Mouse (Mus musculus): ENCODE data around the gene Ddah1. TPM values are rescaled to one million over a fixed set of nuclear protein-coding genes. Genes with fewer than 3 reads are reported as not detected.

Ddah1 gene
- polyA plus RNA-seq, 1 experiment from 2014 or later = 42.4 TPM

DNA sequence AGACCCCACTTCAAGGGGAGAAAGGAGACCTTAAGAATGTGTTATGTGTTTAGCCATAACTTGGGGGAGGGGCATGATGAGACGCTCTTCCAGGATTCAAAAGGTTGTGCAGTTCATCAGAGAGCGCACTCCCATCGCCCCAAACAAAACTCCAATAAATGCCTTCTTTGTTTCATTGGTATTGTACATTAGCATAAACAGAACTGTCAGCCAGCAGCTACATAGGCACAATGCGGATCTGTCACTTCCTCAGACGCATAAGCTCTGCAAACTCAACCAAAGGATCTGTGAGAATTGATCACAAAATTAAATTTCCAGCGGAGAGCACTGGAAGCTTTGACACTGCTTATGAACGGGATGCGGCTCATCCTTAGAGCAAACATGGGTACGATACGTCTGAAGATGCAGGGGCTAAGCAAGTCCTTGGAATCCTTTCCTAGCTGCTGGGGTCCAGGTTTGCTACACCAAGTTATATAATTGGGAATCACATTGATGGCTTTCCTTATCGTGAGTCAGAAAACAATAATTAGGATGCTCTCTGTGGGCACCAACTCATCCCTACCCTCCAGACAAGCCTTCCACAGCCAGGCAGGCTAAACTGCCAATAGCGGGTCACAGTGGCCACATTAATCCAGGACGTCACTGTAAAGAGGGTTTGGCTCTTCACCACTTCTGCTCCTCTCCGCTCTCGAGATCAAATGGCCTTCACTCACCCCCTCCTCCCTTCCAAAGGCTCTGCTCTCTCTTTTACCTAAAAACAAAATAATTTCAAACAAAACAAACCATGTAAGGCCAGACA is 123.8 kb downstream of the Ddah1 start:
- H3K27ac ChIP-seq (ENCODE audit: low read depth, low read length) = no peak overlapping the region
- 85% methylated on average over 15 of the region's 15 CpGs for WGBS (ENCODE audit: insufficient replicate concordance)
- H3K4me2 ChIP-seq = no peak overlapping the region
- peaks cover 13% of the 10 kb centered on the region for H3K4me1 ChIP-seq (ENCODE audit: control insufficient read depth, insufficient read depth, low read length)
- no peaks in the 10 kb centered on the region for H3K27me3 ChIP-seq (ENCODE audit: control insufficient read depth, insufficient read depth, low read length)
- no peaks in the 10 kb centered on the region for H3K9me3 ChIP-seq (replicated peaks; ENCODE audit: control insufficient read depth, low read length)
- ATAC-seq (replicated peaks; ENCODE audit: insufficient number of reproducible peaks, low FRiP score, low TSS enrichment) = no peak
- H3K36me3 ChIP-seq (ENCODE audit: control insufficient read depth, insufficient read depth, low read length) = no peaks in the 10 kb centered on the region
- no peak overlapping the region for H3K4me3 ChIP-seq (ENCODE audit: low read depth, low read length)
- no peak overlapping the region for H3K9ac ChIP-seq (ENCODE audit: low read depth, low read length)

DNA sequence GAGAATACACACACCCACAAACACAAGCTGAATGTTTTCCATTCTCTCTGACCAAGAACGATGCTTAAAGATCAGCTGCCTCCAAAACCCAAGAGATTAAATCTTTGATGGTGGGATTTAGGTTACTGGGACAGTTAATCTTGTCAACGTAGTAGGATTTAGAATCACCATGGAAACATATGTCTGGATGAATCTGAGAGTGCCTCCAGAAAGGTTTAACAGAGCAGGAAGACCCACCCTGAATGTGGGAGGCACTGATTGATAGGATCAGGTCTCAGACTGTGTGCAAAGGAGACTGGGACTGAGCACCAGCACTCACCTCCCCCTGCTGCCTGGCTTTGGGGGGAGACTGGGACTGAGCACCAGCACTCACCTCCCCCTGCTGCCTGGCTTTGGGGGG is 124.8 kb downstream of the Ddah1 start:
- no peak overlapping the region for H3K9ac ChIP-seq (ENCODE audit: low read depth, low read length)
- 61% methylated on average over 2 of the region's 2 CpGs for whole genome bisulfite sequencing (ENCODE audit: insufficient replicate concordance)
- H3K27me3 ChIP-seq (ENCODE audit: control insufficient read depth, insufficient read depth, low read length) = no peaks in the 10 kb centered on the region
- H3K9me3 ChIP-seq (replicated peaks; ENCODE audit: control insufficient read depth, low read length) = no peaks in the 10 kb centered on the region
- no peaks in the 10 kb centered on the region for H3K36me3 ChIP-seq (ENCODE audit: control insufficient read depth, insufficient read depth, low read length)
- ATAC-seq (replicated peaks; ENCODE audit: insufficient number of reproducible peaks, low FRiP score, low TSS enrichment) = no peak
- H3K4me2 ChIP-seq = no peak overlapping the region
- peaks cover 13% of the 10 kb centered on the region for H3K4me1 ChIP-seq (ENCODE audit: control insufficient read depth, insufficient read depth, low read length)
- no peak overlapping the region for H3K27ac ChIP-seq (ENCODE audit: low read depth, low read length)
- no peak overlapping the region for H3K4me3 ChIP-seq (ENCODE audit: low read depth, low read length)

DNA sequence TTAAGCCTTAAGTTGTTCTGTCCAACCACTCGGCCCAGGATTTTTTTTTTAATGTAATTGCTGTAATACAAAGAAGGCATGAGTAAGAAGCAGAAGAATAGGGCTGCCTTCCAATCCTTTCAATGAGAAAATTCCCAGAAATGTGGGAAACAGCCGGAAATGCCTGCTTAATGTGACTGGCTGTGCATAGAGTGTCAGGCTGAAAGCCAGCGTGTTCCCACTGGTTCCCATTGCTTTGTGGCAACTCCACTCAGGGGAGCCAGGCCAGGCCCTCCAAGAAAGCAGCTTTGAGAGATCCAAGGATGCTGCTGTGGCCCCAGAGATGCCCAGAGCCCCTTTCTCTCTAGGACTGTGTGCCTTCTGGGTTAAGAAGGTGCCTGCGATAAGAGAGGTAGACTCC is 126.9 kb downstream of the Ddah1 start:
- H3K9me3 ChIP-seq (replicated peaks; ENCODE audit: control insufficient read depth, low read length) = no peaks in the 10 kb centered on the region
- no peaks in the 10 kb centered on the region for H3K27me3 ChIP-seq (ENCODE audit: control insufficient read depth, insufficient read depth, low read length)
- 70% methylated on average over 4 of the region's 4 CpGs for WGBS (ENCODE audit: insufficient replicate concordance)
- H3K4me2 ChIP-seq = no peak overlapping the region
- no peak overlapping the region for H3K4me3 ChIP-seq (ENCODE audit: low read depth, low read length)
- no peak overlapping the region for H3K9ac ChIP-seq (ENCODE audit: low read depth, low read length)
- H3K4me1 ChIP-seq (ENCODE audit: control insufficient read depth, insufficient read depth, low read length) = peaks cover 13% of the 10 kb centered on the region
- H3K36me3 ChIP-seq (ENCODE audit: control insufficient read depth, insufficient read depth, low read length) = no peaks in the 10 kb centered on the region
- H3K27ac ChIP-seq (ENCODE audit: low read depth, low read length) = 0 out of 2 replicates have a peak overlapping the region, but pooled peaks have one; percentile 46
- ATAC-seq (replicated peaks; ENCODE audit: insufficient number of reproducible peaks, low FRiP score, low TSS enrichment) = no peak

DNA sequence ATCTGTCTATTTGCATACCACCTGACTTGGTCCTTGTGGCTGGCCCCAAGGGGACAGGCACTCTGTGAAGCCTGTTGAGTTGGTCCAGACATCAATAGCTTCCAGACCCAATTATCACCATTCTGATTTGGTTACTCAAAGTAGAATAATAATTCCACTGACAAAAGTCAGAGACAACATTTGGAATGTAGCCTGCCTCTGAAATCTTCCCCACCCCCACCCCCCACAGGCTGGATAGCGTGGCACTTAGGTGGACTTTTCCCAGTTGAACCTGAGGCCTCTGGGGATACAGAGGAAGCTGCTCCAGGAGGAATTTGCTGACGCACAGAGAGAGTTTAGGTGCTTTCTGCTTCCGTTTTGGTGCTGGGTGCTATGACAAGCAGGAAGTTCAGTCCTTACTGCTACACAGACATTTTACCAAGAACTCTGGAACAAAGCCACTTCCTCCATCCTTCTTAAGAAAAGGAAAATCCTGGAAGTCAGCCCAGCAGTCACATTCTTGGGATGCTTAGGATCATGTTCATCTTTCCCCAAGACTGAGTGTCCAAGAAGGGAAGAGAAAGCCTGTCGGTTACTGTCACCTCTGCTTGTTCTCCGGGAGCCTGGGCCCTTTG is 127.5 kb downstream of the Ddah1 start:
- ATAC-seq (replicated peaks; ENCODE audit: insufficient number of reproducible peaks, low FRiP score, low TSS enrichment) = no peak
- H3K27me3 ChIP-seq (ENCODE audit: control insufficient read depth, insufficient read depth, low read length) = no peaks in the 10 kb centered on the region
- no peak overlapping the region for H3K4me2 ChIP-seq
- H3K9me3 ChIP-seq (replicated peaks; ENCODE audit: control insufficient read depth, low read length) = no peaks in the 10 kb centered on the region
- H3K4me1 ChIP-seq (ENCODE audit: control insufficient read depth, insufficient read depth, low read length) = peaks cover 13% of the 10 kb centered on the region
- 0 out of 2 replicates have a peak overlapping the region, but pooled peaks have one; percentile 46 for H3K27ac ChIP-seq (ENCODE audit: low read depth, low read length)
- H3K4me3 ChIP-seq (ENCODE audit: low read depth, low read length) = no peak overlapping the region
- H3K9ac ChIP-seq (ENCODE audit: low read depth, low read length) = no peak overlapping the region
- 14% methylated on average over 5 of the region's 5 CpGs for whole genome bisulfite sequencing (ENCODE audit: insufficient replicate concordance)
- no peaks in the 10 kb centered on the region for H3K36me3 ChIP-seq (ENCODE audit: control insufficient read depth, insufficient read depth, low read length)

DNA sequence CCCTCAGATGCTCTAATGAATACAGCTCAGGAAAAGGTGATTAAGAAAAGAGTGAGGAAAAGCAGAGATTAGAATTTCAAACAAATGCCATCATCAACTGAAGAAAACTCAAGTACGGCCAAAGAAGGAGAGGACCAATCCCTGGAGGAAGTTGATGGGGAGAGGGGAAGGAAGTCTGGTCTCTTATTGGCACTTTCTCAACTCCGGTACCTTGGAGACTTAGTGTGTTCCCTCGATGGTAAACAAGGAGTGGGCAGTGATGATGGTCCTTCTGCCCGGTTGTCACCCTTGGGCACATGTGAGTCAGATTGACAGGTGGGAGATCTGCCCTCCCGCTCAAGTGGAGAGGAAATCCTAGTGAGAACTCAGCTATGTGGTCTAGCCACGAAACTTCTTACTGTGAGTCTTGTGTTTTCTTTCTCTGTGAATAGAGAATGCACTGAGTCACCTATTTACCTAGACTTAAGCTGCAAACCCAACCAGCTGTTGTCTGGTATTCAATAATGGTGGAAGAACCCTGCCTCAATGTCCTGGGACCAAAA is 129.0 kb downstream of the Ddah1 start:
- Histone ChIP-seq H3K4me3 (ENCODE audit: low read depth, low read length) (no peak overlapping the region), H3K4me2 (no peak overlapping the region), H3K27me3 (ENCODE audit: control insufficient read depth, insufficient read depth, low read length) (no peaks in the 10 kb centered on the region), H3K4me1 (ENCODE audit: control insufficient read depth, insufficient read depth, low read length) (peaks cover 13% of the 10 kb centered on the region), H3K9me3 (replicated peaks; ENCODE audit: control insufficient read depth, low read length) (no peaks in the 10 kb centered on the region), H3K9ac (ENCODE audit: low read depth, low read length) (no peak overlapping the region), H3K36me3 (ENCODE audit: control insufficient read depth, insufficient read depth, low read length) (no peaks in the 10 kb centered on the region), H3K27ac (ENCODE audit: low read depth, low read length) (no peak overlapping the region)
- ATAC-seq (replicated peaks; ENCODE audit: insufficient number of reproducible peaks, low FRiP score, low TSS enrichment) = no peak
- WGBS (ENCODE audit: insufficient replicate concordance) = 58% methylated on average over 6 of the region's 6 CpGs

DNA sequence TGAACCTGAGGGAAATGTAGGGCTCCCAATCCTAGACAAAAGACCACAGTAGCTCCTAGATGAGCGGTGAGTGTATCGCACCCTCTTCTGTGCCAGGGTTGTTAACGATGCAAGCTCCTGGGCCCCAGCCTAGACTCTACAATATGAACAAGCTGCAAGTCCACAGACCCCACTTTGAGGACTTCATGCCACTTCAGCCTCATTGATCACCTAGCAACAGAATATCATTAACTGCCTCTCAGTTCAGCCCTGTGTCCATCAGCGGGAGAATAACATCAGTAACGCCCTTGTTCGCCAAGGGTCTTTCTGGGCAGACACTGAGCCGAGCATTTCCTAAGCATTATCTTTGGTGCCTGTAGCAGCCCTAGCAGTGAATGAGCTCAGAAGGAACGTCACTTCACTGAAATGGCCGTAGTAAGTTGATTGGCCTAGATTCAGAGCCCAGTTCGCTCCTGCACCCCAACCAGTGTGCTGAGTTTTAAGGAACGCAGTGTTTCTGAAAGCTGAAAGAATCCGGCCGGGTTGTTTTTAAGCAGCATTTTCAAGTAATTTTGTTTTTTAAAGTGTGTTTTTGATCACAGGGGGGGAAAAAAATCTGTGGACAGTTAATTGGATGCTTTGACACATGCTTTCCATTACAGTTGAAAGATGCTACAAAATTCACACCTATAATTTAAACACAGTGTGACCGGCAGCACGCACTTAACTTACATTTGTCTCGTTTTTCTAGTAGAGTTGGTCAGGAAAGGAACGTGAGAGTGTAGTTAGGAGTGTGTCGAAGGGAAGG is 132.1 kb downstream of the Ddah1 start:
- no peaks in the 10 kb centered on the region for H3K36me3 ChIP-seq (ENCODE audit: control insufficient read depth, insufficient read depth, low read length)
- no peak overlapping the region for H3K4me3 ChIP-seq (ENCODE audit: low read depth, low read length)
- ATAC-seq (replicated peaks; ENCODE audit: insufficient number of reproducible peaks, low FRiP score, low TSS enrichment) = no peak
- H3K9me3 ChIP-seq (replicated peaks; ENCODE audit: control insufficient read depth, low read length) = no peaks in the 10 kb centered on the region
- no peak overlapping the region for H3K4me2 ChIP-seq
- no peak overlapping the region for H3K9ac ChIP-seq (ENCODE audit: low read depth, low read length)
- H3K27ac ChIP-seq (ENCODE audit: low read depth, low read length) = no peak overlapping the region
- no peaks in the 10 kb centered on the region for H3K27me3 ChIP-seq (ENCODE audit: control insufficient read depth, insufficient read depth, low read length)
- H3K4me1 ChIP-seq (ENCODE audit: control insufficient read depth, insufficient read depth, low read length) = peaks cover 10% of the 10 kb centered on the region
- WGBS (ENCODE audit: insufficient replicate concordance) = 70% methylated on average over 18 of the region's 18 CpGs

DNA sequence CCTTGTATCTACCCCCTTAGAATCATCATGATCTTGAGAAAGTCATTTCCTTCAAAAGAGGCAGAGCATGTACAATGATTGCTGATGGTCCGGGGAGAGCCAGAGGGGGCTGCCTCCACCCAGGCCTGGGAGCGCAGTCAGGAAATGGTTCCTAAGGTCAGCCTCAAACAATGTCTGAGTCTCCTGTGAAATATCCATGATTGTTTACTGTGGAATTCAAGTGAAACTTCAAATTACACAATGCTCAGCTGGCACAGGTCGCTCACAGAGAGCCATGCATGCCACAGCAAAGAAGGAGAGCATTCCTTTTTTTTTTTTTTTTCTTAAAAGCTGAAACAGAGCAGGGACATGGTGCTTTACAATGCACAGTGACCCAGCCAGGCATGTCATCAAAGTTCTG is 134.0 kb downstream of the Ddah1 start:
- no peaks in the 10 kb centered on the region for H3K36me3 ChIP-seq (ENCODE audit: control insufficient read depth, insufficient read depth, low read length)
- 67% methylated on average over 3 of the region's 3 CpGs for WGBS (ENCODE audit: insufficient replicate concordance)

DNA sequence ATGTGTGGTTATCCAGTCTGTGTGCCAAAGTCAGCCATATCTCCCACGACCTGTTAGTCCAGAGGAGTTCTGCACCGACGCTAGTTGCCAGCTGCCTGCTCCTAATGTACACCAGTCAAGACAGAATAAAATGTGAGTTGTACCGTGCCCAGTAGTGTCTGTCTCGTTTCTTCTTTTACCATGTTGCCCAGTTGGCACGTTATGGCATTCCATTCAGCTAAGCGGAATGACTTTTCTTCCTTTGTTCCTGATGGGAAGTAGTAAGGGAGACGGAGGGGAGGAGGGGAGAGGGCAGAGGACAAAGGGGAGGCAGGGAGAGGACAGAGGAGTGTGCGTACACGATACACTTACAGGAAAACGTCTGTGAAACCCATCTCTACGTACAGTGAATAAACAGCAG is 135.7 kb downstream of the Ddah1 start:
- peaks cover 9% of the 10 kb centered on the region for H3K4me1 ChIP-seq (ENCODE audit: control insufficient read depth, insufficient read depth, low read length)
- no peak for ATAC-seq (replicated peaks; ENCODE audit: insufficient number of reproducible peaks, low FRiP score, low TSS enrichment)
- H3K9me3 ChIP-seq (replicated peaks; ENCODE audit: control insufficient read depth, low read length) = no peaks in the 10 kb centered on the region
- no peak overlapping the region for H3K4me2 ChIP-seq
- H3K27ac ChIP-seq (ENCODE audit: low read depth, low read length) = no peak overlapping the region
- no peaks in the 10 kb centered on the region for H3K36me3 ChIP-seq (ENCODE audit: control insufficient read depth, insufficient read depth, low read length)
- H3K9ac ChIP-seq (ENCODE audit: low read depth, low read length) = no peak overlapping the region
- no peak overlapping the region for H3K4me3 ChIP-seq (ENCODE audit: low read depth, low read length)
- 78% methylated on average over 12 of the region's 12 CpGs for WGBS (ENCODE audit: insufficient replicate concordance)
- H3K27me3 ChIP-seq (ENCODE audit: control insufficient read depth, insufficient read depth, low read length) = no peaks in the 10 kb centered on the region

More for the DNA sequence above, 134.0 kb downstream of the Ddah1 start:
- Histone ChIP-seq H3K4me3 (ENCODE audit: low read depth, low read length) (no peak overlapping the region), H3K9ac (ENCODE audit: low read depth, low read length) (no peak overlapping the region), H3K9me3 (replicated peaks; ENCODE audit: control insufficient read depth, low read length) (no peaks in the 10 kb centered on the region), H3K27me3 (ENCODE audit: control insufficient read depth, insufficient read depth, low read length) (no peaks in the 10 kb centered on the region), H3K27ac (ENCODE audit: low read depth, low read length) (no peak overlapping the region), H3K4me1 (ENCODE audit: control insufficient read depth, insufficient read depth, low read length) (peaks cover 7% of the 10 kb centered on the region), H3K4me2 (no peak overlapping the region)
- ATAC-seq (replicated peaks; ENCODE audit: insufficient number of reproducible peaks, low FRiP score, low TSS enrichment) = no peak

All from heart, embryonic 11.5 days (tissue).